Mouse (Mus musculus) bone marrow macrophage, adult 2 months (primary cell): ENCODE results near the gene Rnf5.

Experiments used
- CTCF ChIP-seq: IDR thresholded peaks from 2 replicates; pipeline ENCODE4 v1.5.1; 2012; ENCODE audit warnings: low read depth, mild to moderate bottlenecking, low read length, moderate library complexity
- POLR2A ChIP-seq: IDR thresholded peaks from 2 replicates; pipeline ENCODE4 v1.6.1; 2012; ENCODE audit warnings: mild to moderate bottlenecking, low read depth, low read length, borderline replicate concordance

DNA sequence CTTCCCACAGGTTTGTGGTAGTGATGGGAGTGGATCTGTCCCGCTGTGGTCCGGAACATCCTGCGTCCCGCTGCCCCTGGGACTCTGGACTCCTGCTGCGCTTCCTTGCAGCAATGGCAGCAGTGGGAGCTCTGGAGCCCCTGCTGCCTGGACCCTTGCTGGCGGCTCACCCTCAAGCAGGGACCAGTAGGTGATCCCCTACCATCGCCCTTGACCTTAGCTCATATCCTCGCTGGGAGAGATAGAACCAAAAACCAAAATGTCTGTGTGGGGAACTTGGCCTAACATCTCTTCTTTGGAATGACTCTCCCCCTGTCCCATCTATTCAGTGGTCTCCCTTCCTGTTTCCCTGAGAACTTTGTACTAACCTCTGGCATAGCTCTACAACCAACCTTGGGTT, 19.7 kb downstream of the Rnf5 start:
- no peak for TF ChIP-seq POLR2A
- no peak for TF ChIP-seq CTCF
